Mouse (Mus musculus) kidney, postnatal 14 days (tissue): ENCODE measurements around the gene Olfr77.

Experiments
- DNase-seq: peaks from one replicate; pipeline ENCODE4 v3.0.0; 2022; ENCODE audit warnings: mixed read lengths

Gene Olfr77

DNA sequence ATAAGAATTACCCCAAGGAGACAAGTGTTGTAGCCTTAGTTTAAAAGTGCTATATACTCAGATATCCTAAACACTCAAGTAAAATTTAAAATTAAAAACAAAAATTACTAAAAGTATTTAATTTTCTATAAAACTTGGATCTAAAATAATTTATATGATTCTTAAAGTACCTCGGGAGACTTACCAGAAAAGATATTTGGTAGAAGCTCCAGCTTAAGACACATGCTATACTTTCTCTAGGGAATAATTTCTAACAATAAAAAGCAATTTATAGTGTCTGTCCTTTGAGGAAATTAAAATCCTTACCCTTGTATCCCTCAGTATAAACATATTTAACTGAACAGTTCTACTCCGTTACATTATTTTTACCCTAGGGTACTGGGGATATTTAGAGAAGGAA lies at the start of gene Olfr77:
TSS of gene Olfr77 (plus strand) at position 301 of the 400 bp plus-strand sequence.
- DNase-seq, result no peak

DNA sequence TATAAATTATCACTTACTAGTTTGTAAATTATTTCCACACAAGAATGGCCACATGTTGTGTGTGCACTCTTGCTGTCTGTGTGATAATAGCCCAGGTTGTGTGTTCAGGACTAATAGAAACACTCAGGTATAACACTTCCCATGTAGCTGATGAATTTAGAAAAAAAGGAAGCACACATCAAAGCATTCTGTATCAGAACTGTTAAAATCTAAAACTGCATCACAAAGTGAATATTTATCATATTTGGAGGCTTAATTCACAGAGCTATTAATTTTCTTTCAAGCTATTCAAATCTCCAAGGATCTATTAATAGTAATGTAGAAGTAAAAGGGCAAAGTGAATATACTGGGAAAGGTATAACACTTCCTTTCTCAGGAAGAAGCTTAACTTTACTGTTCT lies 28.8 kb upstream of the Olfr77 start, which contains the start of gene Olfr862:
TSS of gene Olfr862 (minus strand) at position 101 of the 400 bp plus-strand sequence.
- no peak for DNase-seq

DNA sequence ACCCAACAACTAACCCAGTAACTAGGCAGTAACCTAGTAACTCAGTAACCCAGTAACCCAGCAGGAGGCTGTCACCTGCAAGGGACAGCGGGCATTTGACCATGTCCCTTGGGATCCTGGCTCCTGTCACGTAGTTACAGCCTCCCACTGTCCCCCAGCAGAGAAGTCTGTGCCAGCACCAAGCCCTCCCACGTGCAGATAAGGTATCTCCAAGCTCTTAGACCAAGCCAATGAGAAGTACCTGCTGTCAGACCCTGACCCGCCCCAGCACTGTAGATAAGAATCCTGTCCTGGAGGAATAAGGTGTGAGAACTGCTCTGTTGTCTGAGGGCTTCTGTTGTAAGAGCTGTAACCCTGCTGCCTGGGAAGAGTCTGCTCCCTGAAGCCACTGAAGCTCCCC lies 5.5 kb upstream of the Olfr77 start:
- no peak for DNase-seq
